Mouse (Mus musculus) CH12.LX (cell line): ENCODE data around the gene Myo1c. TPM values are rescaled to one million over a fixed set of nuclear protein-coding genes. Genes with fewer than 3 reads are reported as not detected.

ENCODE experiments used
- DNase-seq: peaks from one replicate; pipeline ENCODE4 v3.0.0-alpha.2; 2013; ENCODE audit errors: extremely low read depth
- H3K27ac ChIP-seq: 2 replicates; pipeline ENCODE4 v1.5.1; 2012; ENCODE audit warnings: low read depth, mild to moderate bottlenecking, control low read depth, moderate library complexity; ENCODE audit not compliant: insufficient read depth
- H3K27me3 ChIP-seq: replicated peaks from 2 replicates; pipeline ENCODE3; 2012; ENCODE audit warnings: inconsistent platforms
- H3K36me3 ChIP-seq, 2 experiments: replicated peaks in 1 of 2; 2 replicates each; pipeline versions ENCODE3 to v1.6.1; 2012; ENCODE audit warnings: inconsistent platforms in 1 of 2, low read length in 1 of 2, mild to moderate bottlenecking in 1 of 2, mixed read lengths in 1 of 2, moderate library complexity in 1 of 2; ENCODE audit not compliant: control insufficient read depth in 1 of 2, insufficient read depth in 1 of 2
- H3K4me1 ChIP-seq, 2 experiments: 2 replicates each; pipeline ENCODE4 v1.6.1; 2012; ENCODE audit warnings: inconsistent platforms in 1 of 2, moderate library complexity in 1 of 2; ENCODE audit not compliant: insufficient read depth in 2 of 2, control insufficient read depth in 1 of 2
- H3K4me2 ChIP-seq: 2 replicates; pipeline ENCODE4 v1.6.1; 2012; ENCODE audit warnings: low read depth, mild to moderate bottlenecking, control low read depth; ENCODE audit not compliant: poor library complexity, insufficient read depth, severe bottlenecking
- H3K4me3 ChIP-seq, 3 experiments: fragments of 150-350 bp in 1 of 3; sonication (generic) in 1 of 3; replicated peaks in 1 of 3; 2 replicates each; pipeline versions ENCODE3 to v1.5.1; 2011 to 2012; ENCODE audit warnings: low read depth in 2 of 3, low read length in 2 of 3, mild to moderate bottlenecking in 2 of 3, moderate library complexity in 2 of 3, control low read depth in 1 of 3, improper control_type of control experiment in 1 of 3, inconsistent platforms in 1 of 3, mixed read lengths in 1 of 3; ENCODE audit not compliant: poor library complexity in 1 of 3
- H3K79me2 ChIP-seq: replicated peaks from 2 replicates; pipeline ENCODE4 v1.6.1; 2012; ENCODE audit warnings: mild to moderate bottlenecking, moderate library complexity; ENCODE audit not compliant: control insufficient read depth, poor library complexity, insufficient read depth, severe bottlenecking; ENCODE audit errors: extremely low read depth
- H3K9ac ChIP-seq: 2 replicates; pipeline ENCODE4 v1.6.1; 2012; ENCODE audit warnings: low read depth, mild to moderate bottlenecking, control low read depth, moderate library complexity; ENCODE audit not compliant: insufficient read depth
- H3K9me3 ChIP-seq: replicated peaks from 2 replicates; pipeline ENCODE3; 2012; ENCODE audit warnings: low read length, inconsistent platforms, mixed read lengths
- BHLHE40 ChIP-seq: IDR thresholded peaks from 2 replicates; pipeline ENCODE4 v1.6.1; 2011; ENCODE audit warnings: mild to moderate bottlenecking, low read depth, low read length, improper control_type of control experiment
- CHD2 ChIP-seq: IDR thresholded peaks from 2 replicates; pipeline ENCODE4 v1.6.1; 2011; ENCODE audit warnings: low read length, improper control_type of control experiment
- CTCF ChIP-seq, 2 experiments: IDR thresholded peaks in 1 of 2; conservative IDR thresholded peaks in 1 of 2; 2 replicates each; pipeline ENCODE4 v1.5.1; 2011 to 2012; ENCODE audit warnings: low read depth in 2 of 2, low read length in 2 of 2, improper control_type of control experiment in 1 of 2, inconsistent platforms in 1 of 2, mild to moderate bottlenecking in 1 of 2, moderate library complexity in 1 of 2
- ELF1 ChIP-seq: IDR thresholded peaks from 2 replicates; pipeline ENCODE4 v1.6.1; 2014; ENCODE audit warnings: low read depth, mild to moderate bottlenecking, inconsistent platforms, low read length, improper control_type of control experiment
- ETS1 ChIP-seq: conservative IDR thresholded peaks from 2 replicates; pipeline ENCODE4 v1.6.1; 2012; ENCODE audit warnings: low read depth, mild to moderate bottlenecking, inconsistent platforms, low read length, improper control_type of control experiment, moderate library complexity
- IRF4 ChIP-seq: IDR thresholded peaks from 2 replicates; pipeline ENCODE4 v1.6.1; 2014; ENCODE audit warnings: low read depth, mild to moderate bottlenecking, inconsistent platforms, low read length, improper control_type of control experiment
- JUN ChIP-seq: IDR thresholded peaks from 2 replicates; pipeline ENCODE4 v1.6.1; 2011; ENCODE audit warnings: low read depth, mild to moderate bottlenecking, low read length, improper control_type of control experiment, moderate library complexity; ENCODE audit not compliant: insufficient read depth
- JUND ChIP-seq: conservative IDR thresholded peaks from 2 replicates; pipeline ENCODE4 v1.6.1; 2011; ENCODE audit warnings: low read depth, low read length, improper control_type of control experiment
- MAFK ChIP-seq: IDR thresholded peaks from 2 replicates; pipeline ENCODE4 v1.6.1; 2011; ENCODE audit warnings: low read length, improper control_type of control experiment; ENCODE audit not compliant: insufficient replicate concordance
- MAX ChIP-seq: IDR thresholded peaks from 2 replicates; pipeline ENCODE4 v1.6.1; 2011; ENCODE audit warnings: low read length, improper control_type of control experiment
- MEF2A ChIP-seq: IDR thresholded peaks from 2 replicates; pipeline ENCODE4 v1.6.1; 2014; ENCODE audit warnings: low read depth, mild to moderate bottlenecking, inconsistent platforms, low read length, improper control_type of control experiment, borderline replicate concordance
- MXI1 ChIP-seq: IDR thresholded peaks from 2 replicates; pipeline ENCODE4 v1.6.1; 2011; ENCODE audit warnings: mild to moderate bottlenecking, low read depth, low read length, improper control_type of control experiment
- MYC ChIP-seq: IDR thresholded peaks from 2 replicates; pipeline ENCODE4 v1.6.1; 2011; ENCODE audit warnings: low read depth, mild to moderate bottlenecking, improper control_type of control experiment, low read length
- PAX5 ChIP-seq: IDR thresholded peaks from 2 replicates; pipeline ENCODE4 v1.6.1; 2012; ENCODE audit warnings: low read length, inconsistent platforms, mixed read lengths
- POLR2A ChIP-seq: IDR thresholded peaks from 2 replicates; pipeline ENCODE4 v1.6.1; 2011; ENCODE audit warnings: low read depth, mild to moderate bottlenecking, improper control_type of control experiment, low read length
- POLR2AphosphoS2 ChIP-seq: IDR thresholded peaks from 2 replicates; pipeline ENCODE4 v1.6.1; 2011; ENCODE audit warnings: low read depth, low read length, improper control_type of control experiment
- RCOR1 ChIP-seq: conservative IDR thresholded peaks from 2 replicates; pipeline ENCODE4 v1.6.1; 2012; ENCODE audit warnings: low read depth, mild to moderate bottlenecking, inconsistent platforms, low read length, improper control_type of control experiment
- SIN3A ChIP-seq: IDR thresholded peaks from 2 replicates; pipeline ENCODE4 v1.6.1; 2012; ENCODE audit warnings: low read length, improper control_type of control experiment, inconsistent platforms
- SMC3 ChIP-seq: IDR thresholded peaks from 2 replicates; pipeline ENCODE4 v1.6.1; 2011; ENCODE audit warnings: low read depth, low read length, improper control_type of control experiment
- TBP ChIP-seq: conservative IDR thresholded peaks from 2 replicates; pipeline ENCODE4 v1.6.1; 2011; ENCODE audit warnings: low read depth, low read length, improper control_type of control experiment
- USF1 ChIP-seq: IDR thresholded peaks from 2 replicates; pipeline ENCODE4 v1.6.1; 2014; ENCODE audit warnings: low read depth, mild to moderate bottlenecking, inconsistent platforms, low read length, improper control_type of control experiment
- USF2 ChIP-seq: conservative IDR thresholded peaks from 2 replicates; pipeline ENCODE4 v1.6.1; 2011; ENCODE audit warnings: low read depth, low read length, improper control_type of control experiment
- ZC3H11A ChIP-seq: IDR thresholded peaks from 2 replicates; pipeline ENCODE4 v1.6.1; 2012; ENCODE audit warnings: low read depth, mild to moderate bottlenecking, inconsistent platforms, low read length, improper control_type of control experiment
- ZKSCAN1 ChIP-seq: IDR thresholded peaks from 2 replicates; pipeline ENCODE4 v1.6.1; 2012; ENCODE audit warnings: low read depth, inconsistent platforms, low read length, improper control_type of control experiment, borderline replicate concordance
- ZMIZ1 ChIP-seq: IDR thresholded peaks from 2 replicates; pipeline ENCODE4 v1.6.1; 2012; ENCODE audit warnings: low read depth, mild to moderate bottlenecking, inconsistent platforms, low read length, improper control_type of control experiment
- ZNF384 ChIP-seq: IDR thresholded peaks from 2 replicates; pipeline ENCODE4 v1.6.1; 2012; ENCODE audit warnings: low read depth, low read length, improper control_type of control experiment, inconsistent platforms
- dilution Hi-C: fragments of 300-500 bp; cut with MboI; formaldehyde crosslinking; loops from 2 replicates; pipeline ENCODE4 v1.14.3; 2020; ENCODE audit warnings: low sequenced_read_pairs; ENCODE audit not compliant: extremely low pct_unique_long_range_greater_than_20kb, extremely low pct_ligation_motif_present
- in situ Hi-C: fragments of 300-500 bp; cut with MboI; formaldehyde crosslinking; loops from 3 replicates; pipeline ENCODE4 v1.14.3; 2019; ENCODE audit warnings: low sequenced_read_pairs, low pct_ligation_motif_present, low pct_unique_long_range_greater_than_20kb, mixed read lengths
- polyA plus RNA-seq: library from polyadenylated mRNA; unstranded; fragments of >175 nt; gene quantifications from 2 replicates; pipeline ENCODE4 v1.2.1, GENCODE M21; 2012; ENCODE audit warnings: low read depth; ENCODE audit not compliant: insufficient read length
- total RNA-seq, 2 experiments: library from RNA; depleted of rRNA; stranded (reverse); fragments of 300-350 nt in 1 of 2; fragments of >200 nt in 1 of 2; gene quantifications; 2 replicates each; pipeline ENCODE4 v1.2.3; 2012 to 2014

Myo1c gene
- total and polyA plus RNA-seq, 3 experiments: 21.9 to 52.0 (median 41.1) TPM

GRCm38 (mm10) chr11:75657841-75658240, 7.5 kb downstream of the Myo1c start:
- H3K4me3 ChIP-seq: no peak overlapping the region
- peaks cover 18% of the 10 kb centered on the region for H3K79me2 ChIP-seq
- H3K27ac ChIP-seq: no peak overlapping the region
- dilution Hi-C loops: no loop called here
- in situ Hi-C loops: no loop called here
- no peak for DNase-seq
- H3K36me3 ChIP-seq: peaks cover 53 to 60% of the 10 kb centered on the region in 2 experiments
- H3K4me2 ChIP-seq: no peak overlapping the region
- TF ChIP-seq BHLHE40 (no peak), TBP (no peak), MAFK (no peak), CHD2 (no peak), JUND (no peak), MYC (no peak), SMC3 (no peak), IRF4 (no peak), ELF1 (no peak), ZC3H11A (no peak), POLR2A (no peak), CTCF (conservative IDR thresholded peaks at IDR 0.05 in 1 of 2, IDR thresholded peaks at IDR 0.05 in 1 of 2; ENCODE audit: low read depth in 2 of 2, low read length in 2 of 2) (no peak), ZNF384 (no peak), RCOR1 (no peak), JUN (no peak)
- H3K27me3 ChIP-seq: no peaks in the 10 kb centered on the region
- peaks cover 3 to 43% of the 10 kb centered on the region in 2 experiments; a peak in 3 of 4 replicates for H3K4me1 ChIP-seq
- H3K9ac ChIP-seq: no peak overlapping the region
- H3K9me3 ChIP-seq: no peaks in the 10 kb centered on the region

- H3K27me3 ChIP-seq: no peaks in the 10 kb centered on the region
- in situ Hi-C loops: no loop called here
- no peak overlapping the region for H3K9ac ChIP-seq
- H3K36me3 ChIP-seq: peaks cover 56 to 63% of the 10 kb centered on the region in 2 experiments
- dilution Hi-C loops: no loop called here
- H3K4me3 ChIP-seq: no peak overlapping the region
- no peak for DNase-seq
- peaks cover 3 to 39% of the 10 kb centered on the region in 2 experiments; a peak in 3 of 4 replicates for H3K4me1 ChIP-seq
- peaks cover 16% of the 10 kb centered on the region for H3K79me2 ChIP-seq
- no peaks in the 10 kb centered on the region for H3K9me3 ChIP-seq
- H3K4me2 ChIP-seq: no peak overlapping the region
- TF ChIP-seq USF2 (no peak), MEF2A (no peak), USF1 (no peak), ETS1 (no peak), PAX5 (no peak), ZMIZ1 (no peak), ZNF384 (no peak), SMC3 (no peak), SIN3A (no peak), ZKSCAN1 (no peak), MXI1 (no peak), MAX (no peak), ZC3H11A (no peak), POLR2AphosphoS2 (no peak), CTCF (conservative IDR thresholded peaks at IDR 0.05 in 1 of 2, IDR thresholded peaks at IDR 0.05 in 1 of 2; ENCODE audit: low read depth in 2 of 2, low read length in 2 of 2) (no peak)
- no peak overlapping the region for H3K27ac ChIP-seq
Measured at GRCm38 (mm10) chr11:75658311-75658710, 8.0 kb downstream of the Myo1c start.
